In genomic region chr5:51930416-51930815, GRCm38 (mm10) we compare ENCODE assay signal across 17 mouse cellular contexts.
"Had no signal": no experiment of that assay in that cellular context is flagged by ENCODE, and none has a peak within 500 bp of the region (broad histone marks: within the 10 kb centered on the region; RNA-seq: fewer than 3 reads in every experiment).

No protein-coding gene starts in this region.

- H3K36me3 ChIP-seq: liver, embryonic 15.5 days; lung, embryonic 15.5 days; neural tube, embryonic 12.5 days; stomach, embryonic 15.5 days had no signal

- H3K4me3 ChIP-seq: liver, embryonic 15.5 days; lung, embryonic 15.5 days; megakaryocyte, embryonic 14.5 days; neural tube, embryonic 12.5 days; stomach, embryonic 15.5 days had no signal

- H3K9me3 ChIP-seq: liver, embryonic 15.5 days; lung, embryonic 15.5 days; neural tube, embryonic 12.5 days; stomach, embryonic 15.5 days had no signal

- H3K9ac ChIP-seq: liver, embryonic 15.5 days; liver, postnatal 0 days; lung, embryonic 15.5 days; neural tube, embryonic 12.5 days; stomach, embryonic 15.5 days had no signal

- ATAC-seq: liver, postnatal 0 days; lung, postnatal 0 days had no signal

- H3K4me1 ChIP-seq: liver, embryonic 15.5 days; lung, embryonic 15.5 days; megakaryocyte, embryonic 14.5 days; neural tube, embryonic 12.5 days; stomach, embryonic 15.5 days had no signal

- H3K27me3 ChIP-seq: liver, embryonic 15.5 days; lung, embryonic 15.5 days; megakaryocyte, embryonic 14.5 days; neural tube, embryonic 12.5 days; stomach, embryonic 15.5 days had no signal

- H3K4me2 ChIP-seq: liver, embryonic 15.5 days; lung, embryonic 15.5 days; neural tube, embryonic 12.5 days; stomach, embryonic 15.5 days had no signal

- DNase-seq: liver, postnatal 0 days; lung, adult 2 months; lung, postnatal 14 days; lung, postnatal 36 days; midbrain, embryonic 14.5 days; right cerebral cortex, postnatal 14 days; thymus, adult 2 months; thymus, postnatal 25 days; thymus, postnatal 4 days had no signal

- H3K27ac ChIP-seq: liver, embryonic 15.5 days; lung, embryonic 15.5 days; macrophage; neural tube, embryonic 12.5 days; stomach, embryonic 15.5 days; stomach, postnatal 0 days had no signal
